Mouse (Mus musculus) forebrain, embryonic 16.5 days (tissue): Measurements from ENCODE around the gene Ncoa3. TPM values are rescaled to one million over a fixed set of nuclear protein-coding genes. Genes with fewer than 3 reads are reported as not detected.

Source experiments
- ATAC-seq: fragments of 200-750 bp; cut with Nextera tagmentation; 2 replicates; pipeline ENCODE4 v1.8.0; 2017; ENCODE audit warnings: mild to moderate bottlenecking, moderate library complexity
- H3K27ac ChIP-seq: fragments of 300-500 bp; sonication (generic); 2 replicates; pipeline ENCODE4 v1.5.1; 2014; ENCODE audit warnings: low read length, control low read depth
- H3K27me3 ChIP-seq: fragments of 300-500 bp; sonication (generic); replicated peaks from 2 replicates; pipeline ENCODE4 v1.6.1; 2014; ENCODE audit warnings: low read length; ENCODE audit not compliant: control insufficient read depth, insufficient read depth
- H3K36me3 ChIP-seq: fragments of 300-500 bp; sonication (generic); 2 replicates; pipeline ENCODE4 v1.6.1; 2014; ENCODE audit not compliant: control insufficient read depth, insufficient read depth
- H3K4me1 ChIP-seq: fragments of 300-500 bp; sonication (generic); replicated peaks from 2 replicates; pipeline ENCODE4 v1.6.1; 2014; ENCODE audit warnings: low read length; ENCODE audit not compliant: control insufficient read depth, insufficient read depth
- H3K4me2 ChIP-seq: fragments of 300-500 bp; sonication (generic); 2 replicates; pipeline ENCODE4 v1.6.1; 2014; ENCODE audit warnings: mild to moderate bottlenecking, low read length, control low read depth
- H3K4me3 ChIP-seq: fragments of 300-500 bp; sonication (generic); replicated peaks from 2 replicates; pipeline ENCODE4 v1.5.1; 2014; ENCODE audit warnings: mild to moderate bottlenecking, low read length, control low read depth
- H3K9ac ChIP-seq: fragments of 300-500 bp; sonication (generic); replicated peaks from 2 replicates; pipeline ENCODE4 v1.6.1; 2014; ENCODE audit warnings: low read depth, low read length, control low read depth
- H3K9me3 ChIP-seq: fragments of 300-500 bp; sonication (generic); 2 replicates; pipeline ENCODE4 v1.6.1; 2016; ENCODE audit warnings: low read length; ENCODE audit not compliant: control insufficient read depth
- WGBS: fragments of 180-500 bp; shearing (Covaris S2); extraction: QIAGEN DNeasy Blood & Tissue Kit; methylation state at CpG from one replicate; pipeline ENCODE4 v1.1.7; 2014; 5-methylcytosine and 5-hydroxymethylcytosine counted together
- polyA plus RNA-seq: library from polyadenylated mRNA; unstranded; fragments of >200 nt; fragmentation: Nextera tagmentation; extraction: Ambion mirVana; gene quantifications from 2 replicates; pipeline ENCODE4 v1.2.1, GENCODE M21; 2015

Gene Ncoa3
- polyA plus RNA-seq, 1 experiment from 2014 or later, result 11.3 TPM

DNA sequence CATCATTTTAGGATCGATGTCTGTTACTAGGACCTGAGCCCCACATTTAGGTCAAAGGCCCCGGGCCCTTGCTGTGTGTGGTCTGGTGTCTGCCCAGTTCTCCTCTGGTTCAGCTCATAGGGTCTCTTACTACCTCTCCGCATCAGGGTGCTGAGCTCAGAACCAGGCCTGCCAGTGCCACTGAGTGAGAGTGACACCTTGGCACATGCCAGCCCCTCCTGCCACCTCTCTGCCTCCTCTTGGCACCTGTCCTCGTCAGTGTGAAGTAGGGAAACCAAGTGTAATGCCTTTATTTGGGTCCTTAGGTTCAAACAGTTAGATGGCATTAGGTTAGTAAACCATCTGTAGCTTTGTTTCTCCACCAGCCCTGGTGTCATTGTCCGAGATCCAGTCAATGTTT lies 79.0 kb downstream of the Ncoa3 start:
- no peak overlapping the region for H3K4me3 ChIP-seq
- WGBS, result 87% methylated on average over 5 of the region's 5 CpGs
- H3K9me3 ChIP-seq, result no peaks in the 10 kb centered on the region
- no peak for ATAC-seq
- no peak overlapping the region for H3K27ac ChIP-seq
- H3K27me3 ChIP-seq, result no peaks in the 10 kb centered on the region
- H3K4me1 ChIP-seq, result no peaks in the 10 kb centered on the region
- no peak overlapping the region for H3K9ac ChIP-seq
- peaks cover 18% of the 10 kb centered on the region for H3K36me3 ChIP-seq
- no peak overlapping the region for H3K4me2 ChIP-seq

DNA sequence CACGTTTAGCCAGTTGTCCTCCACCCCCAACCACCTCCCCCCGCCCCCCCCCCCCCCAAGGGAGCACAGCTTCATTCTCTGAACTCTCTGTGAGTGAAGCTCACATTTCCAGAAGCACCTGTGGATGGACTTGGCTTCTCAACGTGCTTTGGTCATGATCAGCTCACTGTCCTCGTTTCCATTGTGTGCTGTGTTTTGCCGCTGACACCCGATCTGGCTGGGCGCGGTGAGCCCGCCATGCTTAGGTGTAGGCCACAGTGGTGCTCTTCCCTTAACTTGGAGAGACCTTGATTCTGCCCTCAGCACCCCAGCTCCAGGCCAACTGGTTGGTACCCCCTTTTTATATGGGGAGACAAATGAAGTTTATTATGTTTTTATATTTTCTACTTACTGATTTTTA lies 79.5 kb downstream of the Ncoa3 start:
- no peaks in the 10 kb centered on the region for H3K27me3 ChIP-seq
- H3K36me3 ChIP-seq, result peaks cover 17% of the 10 kb centered on the region
- no peaks in the 10 kb centered on the region for H3K9me3 ChIP-seq
- no peak for ATAC-seq
- H3K4me3 ChIP-seq, result no peak overlapping the region
- H3K4me2 ChIP-seq, result no peak overlapping the region
- H3K9ac ChIP-seq, result no peak overlapping the region
- no peaks in the 10 kb centered on the region for H3K4me1 ChIP-seq
- WGBS, result 85% methylated on average over 9 of the region's 9 CpGs
- H3K27ac ChIP-seq, result no peak overlapping the region

DNA sequence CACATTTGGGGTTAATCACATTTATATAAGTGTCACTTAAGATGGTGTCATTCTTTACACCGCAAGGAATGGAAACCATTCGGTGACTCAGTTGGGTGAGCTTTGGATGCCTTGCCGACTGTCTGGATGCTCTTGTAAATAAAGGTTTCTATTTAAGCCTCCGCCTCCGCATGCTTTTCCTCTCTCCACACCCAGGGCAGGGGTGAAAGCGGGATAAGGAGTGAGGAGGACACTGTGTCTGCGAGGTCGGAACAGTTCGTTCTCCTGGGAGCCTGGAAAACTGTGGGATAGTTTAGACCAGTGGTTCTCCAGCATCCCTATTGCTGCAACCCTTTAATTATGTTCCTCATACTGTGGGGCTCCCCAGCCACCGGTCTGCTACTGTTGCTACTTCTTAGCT lies 80.6 kb downstream of the Ncoa3 start:
- no peak overlapping the region for H3K4me2 ChIP-seq
- no peaks in the 10 kb centered on the region for H3K27me3 ChIP-seq
- no peaks in the 10 kb centered on the region for H3K9me3 ChIP-seq
- no peak overlapping the region for H3K9ac ChIP-seq
- no peaks in the 10 kb centered on the region for H3K4me1 ChIP-seq
- ATAC-seq, result no peak
- WGBS, result 89% methylated on average over 10 of the region's 10 CpGs
- no peak overlapping the region for H3K27ac ChIP-seq
- H3K36me3 ChIP-seq, result peaks cover 14% of the 10 kb centered on the region
- no peak overlapping the region for H3K4me3 ChIP-seq

DNA sequence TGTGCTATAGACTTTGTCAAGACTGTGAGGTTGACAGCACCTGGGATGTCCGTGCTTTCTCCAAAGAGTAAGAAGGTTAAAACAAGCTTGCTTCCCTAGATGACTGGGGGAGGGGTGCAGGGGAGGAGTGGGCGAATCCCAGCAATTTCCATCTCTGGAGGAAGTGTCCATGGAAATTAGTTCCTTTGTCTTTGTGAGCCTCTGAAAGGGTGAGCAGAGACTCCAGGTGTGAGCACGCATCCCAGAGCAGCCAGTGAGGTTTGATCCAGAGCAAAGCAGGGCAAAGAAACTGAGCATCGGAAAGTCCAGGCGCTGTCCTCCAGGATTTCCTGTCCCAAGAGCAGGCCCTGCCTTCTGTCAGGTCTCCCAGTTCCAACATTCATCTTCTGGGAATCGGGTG lies 81.9 kb downstream of the Ncoa3 start:
- Histone ChIP-seq H3K27me3 (no peaks in the 10 kb centered on the region), H3K9ac (no peak overlapping the region), H3K4me2 (no peak overlapping the region), H3K9me3 (no peaks in the 10 kb centered on the region), H3K4me3 (no peak overlapping the region), H3K4me1 (no peaks in the 10 kb centered on the region), H3K27ac (no peak overlapping the region), H3K36me3 (peaks cover 10% of the 10 kb centered on the region)
- no peak for ATAC-seq
- WGBS, result 78% methylated on average over 6 of the region's 6 CpGs

DNA sequence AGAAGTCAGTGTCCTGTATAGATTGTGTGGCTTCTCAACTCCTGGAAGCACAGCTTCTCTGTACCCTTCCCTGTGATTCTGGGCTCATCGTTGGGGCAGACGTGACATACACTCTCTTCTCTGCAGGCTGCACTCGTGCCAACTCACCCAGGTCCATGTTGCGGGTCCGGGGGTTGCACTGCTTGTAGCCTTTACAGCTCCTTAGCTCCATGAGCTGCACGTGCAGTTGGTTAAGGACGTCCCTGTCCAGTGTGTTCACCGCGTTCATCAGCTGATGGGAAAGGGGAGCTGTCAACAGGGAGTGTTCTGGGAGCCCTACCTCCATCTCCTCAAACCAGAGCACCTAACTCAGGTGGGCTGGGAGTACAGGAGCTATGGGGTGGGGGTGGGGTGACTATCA lies 84.9 kb downstream of the Ncoa3 start:
- 89% methylated on average over 9 of the region's 9 CpGs for WGBS

DNA sequence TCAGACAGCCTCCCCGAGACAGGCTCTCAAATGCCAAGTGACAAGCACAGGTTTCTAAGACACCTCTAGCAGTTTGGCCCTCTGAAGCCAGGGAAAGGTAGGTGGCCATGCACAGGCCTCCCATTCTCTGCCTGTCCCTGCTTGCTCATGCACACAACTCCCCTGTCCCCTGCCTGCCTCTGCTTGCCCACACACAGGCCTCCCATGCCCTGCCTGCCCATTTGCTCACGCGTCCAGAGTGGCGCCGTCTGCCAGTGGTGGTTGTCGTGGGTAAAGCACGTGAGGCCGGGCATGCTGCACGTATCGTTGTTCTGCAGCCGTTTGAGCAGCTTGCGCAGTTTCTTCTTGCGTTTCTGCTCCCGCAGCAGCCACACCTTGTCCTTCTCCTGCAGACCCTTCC lies 86.8 kb downstream of the Ncoa3 start:
- Histone ChIP-seq H3K36me3 (no peaks in the 10 kb centered on the region), H3K4me3 (no peak overlapping the region), H3K27me3 (no peaks in the 10 kb centered on the region), H3K9ac (no peak overlapping the region), H3K4me2 (no peak overlapping the region), H3K9me3 (no peaks in the 10 kb centered on the region), H3K4me1 (no peaks in the 10 kb centered on the region), H3K27ac (no peak overlapping the region)
- WGBS, result 91% methylated on average over 14 of the region's 14 CpGs
- ATAC-seq, result no peak

More for the DNA sequence above, 84.9 kb downstream of the Ncoa3 start:
- H3K9me3 ChIP-seq, result no peaks in the 10 kb centered on the region
- H3K27ac ChIP-seq, result no peak overlapping the region
- H3K36me3 ChIP-seq, result no peaks in the 10 kb centered on the region
- no peak overlapping the region for H3K4me2 ChIP-seq
- no peak overlapping the region for H3K4me3 ChIP-seq
- no peak overlapping the region for H3K9ac ChIP-seq
- H3K4me1 ChIP-seq, result no peaks in the 10 kb centered on the region
- no peak for ATAC-seq
- no peaks in the 10 kb centered on the region for H3K27me3 ChIP-seq

DNA sequence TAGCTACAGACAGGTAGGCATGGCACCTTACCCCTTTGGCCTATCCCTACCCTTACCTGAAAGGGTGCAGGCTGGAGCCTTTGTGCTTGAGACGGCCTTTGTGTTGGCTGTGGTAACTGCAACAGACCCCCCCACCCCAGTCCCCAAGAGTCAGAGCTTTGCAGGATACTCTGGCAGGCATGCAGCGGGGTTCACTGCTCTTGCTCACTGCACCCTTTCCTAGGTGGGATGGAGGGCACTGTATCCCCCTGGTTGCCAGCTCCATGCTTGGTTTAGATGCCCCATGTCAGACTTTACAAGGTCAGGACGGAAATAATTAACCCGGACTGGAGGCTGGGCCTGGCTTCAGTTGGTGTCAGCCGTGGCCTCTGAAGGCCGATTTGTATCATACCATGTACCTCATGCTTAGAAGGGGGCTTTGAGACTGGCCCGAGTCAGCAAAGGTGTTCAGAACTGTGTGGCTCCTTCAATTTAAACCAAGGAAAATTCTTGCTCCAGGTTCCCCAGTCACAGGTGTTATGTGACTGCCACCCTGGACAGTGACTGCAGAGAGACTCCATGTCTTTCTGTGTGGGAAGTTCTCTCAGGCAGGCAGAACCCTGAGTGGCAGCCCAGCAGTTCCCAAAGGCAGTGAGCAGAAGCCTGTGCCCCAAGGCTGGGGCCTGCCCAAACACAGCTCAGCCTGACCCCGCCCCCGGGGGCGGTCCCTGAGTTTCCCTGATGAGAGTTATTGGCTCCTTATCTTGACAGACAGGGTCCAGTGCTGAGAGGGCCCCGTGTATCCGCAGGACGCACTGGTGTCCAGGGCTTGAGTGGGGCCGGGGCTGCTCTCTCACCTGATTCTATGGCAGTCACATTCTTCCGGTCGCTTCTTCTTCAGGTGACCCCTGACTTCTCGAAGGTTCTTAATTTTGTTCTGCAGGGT lies 87.8 kb downstream of the Ncoa3 start:
- Histone ChIP-seq H3K27ac (no peak overlapping the region), H3K27me3 (no peaks in the 10 kb centered on the region), H3K36me3 (no peaks in the 10 kb centered on the region), H3K9ac (no peak overlapping the region), H3K4me1 (no peaks in the 10 kb centered on the region), H3K4me3 (no peak overlapping the region), H3K4me2 (no peak overlapping the region), H3K9me3 (no peaks in the 10 kb centered on the region)
- WGBS, result 62% methylated on average over 17 of the region's 17 CpGs
- ATAC-seq, result peak; percentile 32; the same call in 1 of the 2 replicates

DNA sequence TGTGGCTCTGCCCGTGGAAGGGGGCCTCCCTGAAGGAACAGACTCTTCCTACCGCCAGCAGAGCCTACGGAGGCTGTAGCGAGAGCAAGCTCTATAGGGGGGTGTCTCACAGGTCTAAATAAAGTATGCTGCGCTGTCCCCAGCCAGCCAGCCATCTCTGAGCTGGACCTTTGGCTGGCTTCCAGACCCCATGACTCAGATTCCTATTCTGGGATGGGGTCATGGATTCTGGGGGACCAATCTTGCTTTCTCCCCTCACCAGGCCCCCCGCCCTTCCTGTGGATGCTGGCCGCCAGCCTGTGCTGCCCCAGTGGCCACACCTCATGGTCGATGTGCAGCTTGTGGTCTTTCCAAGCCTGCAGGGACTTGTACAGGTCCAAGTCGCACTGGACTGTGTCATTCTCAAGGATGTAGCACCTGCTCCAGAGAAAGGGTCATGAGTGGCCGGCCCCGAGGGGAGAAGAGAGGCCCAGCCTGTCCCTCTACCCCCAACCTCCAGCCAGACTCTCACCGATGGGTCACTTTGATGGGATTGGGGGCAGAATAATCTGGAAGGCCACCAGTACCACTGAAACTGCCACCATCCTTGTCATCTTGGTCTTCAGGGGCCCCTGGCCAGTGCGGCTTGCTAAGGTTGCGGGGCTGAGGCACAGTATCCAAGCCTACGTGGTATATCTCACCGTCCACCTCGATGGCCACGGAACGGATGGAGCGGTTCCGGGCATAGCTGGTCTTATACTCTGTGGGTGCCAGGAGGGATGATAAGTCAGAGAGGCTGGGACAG lies 88.7 kb downstream of the Ncoa3 start:
- no peak overlapping the region for H3K4me2 ChIP-seq
- H3K36me3 ChIP-seq, result no peaks in the 10 kb centered on the region
- H3K27ac ChIP-seq, result no peak overlapping the region
- ATAC-seq, result no peak
- WGBS, result 84% methylated on average over 21 of the region's 21 CpGs
- H3K9ac ChIP-seq, result no peak overlapping the region
- H3K9me3 ChIP-seq, result no peaks in the 10 kb centered on the region
- no peak overlapping the region for H3K4me3 ChIP-seq
- H3K4me1 ChIP-seq, result no peaks in the 10 kb centered on the region
- H3K27me3 ChIP-seq, result no peaks in the 10 kb centered on the region

DNA sequence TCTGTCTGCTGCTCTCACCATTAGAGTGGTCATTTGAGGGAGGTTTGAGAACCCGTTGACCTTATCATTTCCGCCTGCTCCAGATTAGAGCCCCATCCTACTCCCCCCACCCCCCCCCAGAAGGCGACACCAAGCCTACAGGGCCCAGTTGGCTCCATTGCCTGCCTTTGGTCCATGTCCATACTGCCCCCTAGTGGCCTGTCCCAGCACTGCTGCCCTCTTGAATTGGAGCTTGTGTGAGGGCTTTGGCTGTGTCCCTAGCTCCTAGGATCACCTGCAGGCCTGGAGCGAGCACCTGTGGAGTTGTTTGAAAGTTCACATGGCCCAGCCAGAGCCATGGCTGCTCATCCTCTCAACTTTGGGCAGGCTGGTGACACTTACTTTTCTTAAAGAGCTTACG lies 89.8 kb downstream of the Ncoa3 start:
- Histone ChIP-seq H3K27ac (no peak overlapping the region), H3K27me3 (no peaks in the 10 kb centered on the region), H3K9me3 (no peaks in the 10 kb centered on the region), H3K4me2 (no peak overlapping the region), H3K4me3 (no peak overlapping the region), H3K9ac (no peak overlapping the region), H3K4me1 (no peaks in the 10 kb centered on the region), H3K36me3 (no peaks in the 10 kb centered on the region)
- no peak for ATAC-seq
- WGBS, result 68% methylated on average over 5 of the region's 5 CpGs
